Mouse (Mus musculus) bone marrow, adult 2 months (tissue): Measurements from ENCODE around the gene Olfr467.

Experiments
- CTCF ChIP-seq: fragments of 200-500 bp; IDR thresholded peaks from 2 replicates; pipeline ENCODE4 v1.5.1; 2011; ENCODE audit warnings: low read length, control low read depth; ENCODE audit not compliant: control insufficient read depth, insufficient read depth
- POLR2A ChIP-seq: fragments of 200-500 bp; IDR thresholded peaks from 2 replicates; pipeline ENCODE4 v1.6.1; 2011; ENCODE audit warnings: low read depth, mild to moderate bottlenecking, control low read depth, low read length, borderline replicate concordance; ENCODE audit not compliant: control insufficient read depth

DNA sequence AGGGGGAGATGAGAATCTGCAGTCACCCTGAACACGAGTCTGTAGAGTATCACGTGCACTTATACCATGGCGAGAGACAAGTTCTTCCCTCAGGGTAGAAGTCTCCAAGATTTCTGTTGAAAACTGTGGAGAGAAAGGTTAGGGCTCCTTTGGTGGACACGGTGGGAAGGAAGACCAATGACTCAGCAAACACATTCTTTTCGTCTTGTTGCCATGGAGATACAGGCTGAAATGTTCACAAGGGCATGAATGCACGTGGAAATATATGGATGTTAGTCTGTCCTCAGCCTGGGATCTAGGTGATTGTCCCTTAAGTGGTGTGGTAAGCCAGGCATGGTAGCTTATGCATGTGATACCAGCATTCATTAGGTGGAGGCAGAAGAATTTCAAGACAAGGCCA, 41.3 kb upstream of the Olfr467 start:
- TF ChIP-seq CTCF (no peak), POLR2A (no peak)
